Mouse (Mus musculus): ENCODE data around the gene Relch.

Relch gene

GRCm38 (mm10) chr1:105801252-105801651, 137.6 kb downstream of the Relch start:
- no peak for DNase-seq

- DNase-seq = no peak
Measured at GRCm38 (mm10) chr1:105802941-105803340, 139.3 kb downstream of the Relch start.

GRCm38 (mm10) chr1:105804285-105804684, 140.6 kb downstream of the Relch start:
- DNase-seq = no peak

Measured in cerebellum, postnatal 14 days (tissue).